Mouse (Mus musculus) fat pad, adult 2 months (tissue): ENCODE measurements at regions not wholly inside any gene's neighbourhood (a gene's known extent, or its start where the extent isn't known, plus 50 kb on each side); places are given as distances from the start of the nearest gene placed in this dataset.

ENCODE experiments used
- DNase-seq: peaks from one replicate; pipeline ENCODE4 v3.0.0-alpha.2; 2011; ENCODE audit warnings: low read depth, low spot score; ENCODE audit errors: extremely low read depth

GRCm38 (mm10) chr8:89138416-89139125 lies 94.6 kb upstream of the Sall1 start:
- no peak for DNase-seq

- no peak for DNase-seq
These were observed 90.9 kb upstream of the Sall1 start for GRCm38 (mm10) chr8:89134581-89135484.

GRCm38 (mm10) chr8:89134058-89134457 lies 90.1 kb upstream of the Sall1 start:
- no peak for DNase-seq

GRCm38 (mm10) chr8:89121051-89121450 lies 77.1 kb upstream of the Sall1 start:
- no peak for DNase-seq

GRCm38 (mm10) chr8:89107895-89108660 lies 64.1 kb upstream of the Sall1 start:
- DNase-seq, result no peak

GRCm38 (mm10) chr8:89106346-89106745 lies 62.4 kb upstream of the Sall1 start:
- no peak for DNase-seq

GRCm38 (mm10) chr8:89097396-89097795 lies 53.4 kb upstream of the Sall1 start:
- DNase-seq, result no peak
